Mouse (Mus musculus): ENCODE data around the gene Rgs11. TPM values are rescaled to one million over a fixed set of nuclear protein-coding genes. Genes with fewer than 3 reads are reported as not detected.

Rgs11 gene
- polyA plus RNA-seq, 1 experiment from 2014 or later: 24.3 TPM

- Histone ChIP-seq H3K4me2 (ENCODE audit: low read length) (no peak overlapping the region), H3K4me1 (ENCODE audit: control insufficient read depth, insufficient read depth, low read depth, low read length) (no peaks in the 10 kb centered on the region), H3K27me3 (replicated peaks; ENCODE audit: control insufficient read depth, insufficient read depth, low read length) (no peaks in the 10 kb centered on the region), H3K9me3 (ENCODE audit: control insufficient read depth, low read length) (no peaks in the 10 kb centered on the region), H3K27ac (ENCODE audit: low read depth, low read length) (no peak overlapping the region), H3K9ac (ENCODE audit: low read depth, low read length) (no peak overlapping the region), H3K4me3 (ENCODE audit: low read length) (no peak overlapping the region), H3K36me3 (ENCODE audit: control insufficient read depth, insufficient read depth, low read length) (no peaks in the 10 kb centered on the region)
- WGBS: 82% methylated on average over 11 of the region's 11 CpGs
- no peak for ATAC-seq
Observed at GRCm38 (mm10) chr17:26212681-26213080, 9.9 kb downstream of the Rgs11 start.

- WGBS: 76% methylated on average over 2 of the region's 2 CpGs
- no peaks in the 10 kb centered on the region for H3K4me1 ChIP-seq (ENCODE audit: control insufficient read depth, insufficient read depth, low read depth, low read length)
- no peaks in the 10 kb centered on the region for H3K9me3 ChIP-seq (ENCODE audit: control insufficient read depth, low read length)
- ATAC-seq: no peak
- H3K9ac ChIP-seq (ENCODE audit: low read depth, low read length): no peak overlapping the region
- H3K36me3 ChIP-seq (ENCODE audit: control insufficient read depth, insufficient read depth, low read length): peaks cover 5% of the 10 kb centered on the region; the same call in 1 of the 2 replicates
- no peak overlapping the region for H3K27ac ChIP-seq (ENCODE audit: low read depth, low read length)
- no peaks in the 10 kb centered on the region for H3K27me3 ChIP-seq (replicated peaks; ENCODE audit: control insufficient read depth, insufficient read depth, low read length)
- H3K4me3 ChIP-seq (ENCODE audit: low read length): no peak overlapping the region
- H3K4me2 ChIP-seq (ENCODE audit: low read length): no peak overlapping the region
Observed at GRCm38 (mm10) chr17:26221508-26221907, 18.8 kb downstream of the Rgs11 start.

- Histone ChIP-seq H3K27me3 (replicated peaks; ENCODE audit: control insufficient read depth, insufficient read depth, low read length) (no peaks in the 10 kb centered on the region), H3K4me1 (ENCODE audit: control insufficient read depth, insufficient read depth, low read depth, low read length) (no peaks in the 10 kb centered on the region), H3K9me3 (ENCODE audit: control insufficient read depth, low read length) (no peaks in the 10 kb centered on the region), H3K36me3 (ENCODE audit: control insufficient read depth, insufficient read depth, low read length) (no peaks in the 10 kb centered on the region), H3K4me2 (ENCODE audit: low read length) (no peak overlapping the region), H3K9ac (ENCODE audit: low read depth, low read length) (no peak overlapping the region), H3K4me3 (ENCODE audit: low read length) (no peak overlapping the region), H3K27ac (ENCODE audit: low read depth, low read length) (no peak overlapping the region)
- ATAC-seq: no peak
- 90% methylated on average over 12 of the region's 12 CpGs for WGBS
Observed at GRCm38 (mm10) chr17:26225150-26225549, 22.4 kb downstream of the Rgs11 start.

- H3K36me3 ChIP-seq (ENCODE audit: control insufficient read depth, insufficient read depth, low read length): no peaks in the 10 kb centered on the region
- 92% methylated on average over 5 of the region's 5 CpGs for WGBS
- no peak overlapping the region for H3K4me2 ChIP-seq (ENCODE audit: low read length)
- no peaks in the 10 kb centered on the region for H3K27me3 ChIP-seq (replicated peaks; ENCODE audit: control insufficient read depth, insufficient read depth, low read length)
- no peak overlapping the region for H3K9ac ChIP-seq (ENCODE audit: low read depth, low read length)
- H3K9me3 ChIP-seq (ENCODE audit: control insufficient read depth, low read length): no peaks in the 10 kb centered on the region
- no peak overlapping the region for H3K27ac ChIP-seq (ENCODE audit: low read depth, low read length)
- H3K4me3 ChIP-seq (ENCODE audit: low read length): no peak overlapping the region
- ATAC-seq: no peak
- H3K4me1 ChIP-seq (ENCODE audit: control insufficient read depth, insufficient read depth, low read depth, low read length): no peaks in the 10 kb centered on the region
Observed at GRCm38 (mm10) chr17:26229776-26230175, 27.0 kb downstream of the Rgs11 start.

GRCm38 (mm10) chr17:26231156-26231555 is 28.4 kb downstream of the Rgs11 start:
- no peaks in the 10 kb centered on the region for H3K36me3 ChIP-seq (ENCODE audit: control insufficient read depth, insufficient read depth, low read length)
- WGBS: 83% methylated on average over 5 of the region's 5 CpGs

GRCm38 (mm10) chr17:26232863-26233262 is 30.1 kb downstream of the Rgs11 start:
- Histone ChIP-seq H3K36me3 (ENCODE audit: control insufficient read depth, insufficient read depth, low read length) (no peaks in the 10 kb centered on the region), H3K4me2 (ENCODE audit: low read length) (no peak overlapping the region), H3K27ac (ENCODE audit: low read depth, low read length) (no peak overlapping the region), H3K9me3 (ENCODE audit: control insufficient read depth, low read length) (no peaks in the 10 kb centered on the region), H3K27me3 (replicated peaks; ENCODE audit: control insufficient read depth, insufficient read depth, low read length) (no peaks in the 10 kb centered on the region), H3K9ac (ENCODE audit: low read depth, low read length) (no peak overlapping the region), H3K4me1 (ENCODE audit: control insufficient read depth, insufficient read depth, low read depth, low read length) (no peaks in the 10 kb centered on the region), H3K4me3 (ENCODE audit: low read length) (no peak overlapping the region)
- ATAC-seq: no peak
- WGBS: 77% methylated on average over 8 of the region's 8 CpGs

More at GRCm38 (mm10) chr17:26231156-26231555, 28.4 kb downstream of the Rgs11 start:
- H3K9ac ChIP-seq (ENCODE audit: low read depth, low read length): no peak overlapping the region
- H3K9me3 ChIP-seq (ENCODE audit: control insufficient read depth, low read length): no peaks in the 10 kb centered on the region
- H3K4me1 ChIP-seq (ENCODE audit: control insufficient read depth, insufficient read depth, low read depth, low read length): no peaks in the 10 kb centered on the region
- no peak overlapping the region for H3K27ac ChIP-seq (ENCODE audit: low read depth, low read length)
- H3K27me3 ChIP-seq (replicated peaks; ENCODE audit: control insufficient read depth, insufficient read depth, low read length): no peaks in the 10 kb centered on the region
- no peak for ATAC-seq
- H3K4me2 ChIP-seq (ENCODE audit: low read length): no peak overlapping the region
- H3K4me3 ChIP-seq (ENCODE audit: low read length): no peak overlapping the region

GRCm38 (mm10) chr17:26234386-26234785 is 31.6 kb downstream of the Rgs11 start:
- Histone ChIP-seq H3K4me1 (ENCODE audit: control insufficient read depth, insufficient read depth, low read depth, low read length) (no peaks in the 10 kb centered on the region), H3K9ac (ENCODE audit: low read depth, low read length) (no peak overlapping the region), H3K4me3 (ENCODE audit: low read length) (no peak overlapping the region), H3K9me3 (ENCODE audit: control insufficient read depth, low read length) (no peaks in the 10 kb centered on the region), H3K27me3 (replicated peaks; ENCODE audit: control insufficient read depth, insufficient read depth, low read length) (no peaks in the 10 kb centered on the region), H3K36me3 (ENCODE audit: control insufficient read depth, insufficient read depth, low read length) (no peaks in the 10 kb centered on the region), H3K27ac (ENCODE audit: low read depth, low read length) (no peak overlapping the region), H3K4me2 (ENCODE audit: low read length) (no peak overlapping the region)
- ATAC-seq: no peak
- WGBS: 92% methylated on average over 8 of the region's 8 CpGs

- ATAC-seq: no peak
- Histone ChIP-seq H3K27ac (ENCODE audit: low read depth, low read length) (peak overlapping the region; percentile 39; the same call in 1 of the 2 replicates), H3K27me3 (replicated peaks; ENCODE audit: control insufficient read depth, insufficient read depth, low read length) (no peaks in the 10 kb centered on the region), H3K9me3 (ENCODE audit: control insufficient read depth, low read length) (no peaks in the 10 kb centered on the region), H3K4me2 (ENCODE audit: low read length) (no peak overlapping the region), H3K4me1 (ENCODE audit: control insufficient read depth, insufficient read depth, low read depth, low read length) (no peaks in the 10 kb centered on the region), H3K9ac (ENCODE audit: low read depth, low read length) (no peak overlapping the region), H3K36me3 (ENCODE audit: control insufficient read depth, insufficient read depth, low read length) (no peaks in the 10 kb centered on the region), H3K4me3 (ENCODE audit: low read length) (no peak overlapping the region)
- WGBS: 52% methylated on average over 13 of the region's 13 CpGs
Observed at GRCm38 (mm10) chr17:26235077-26235815, 32.5 kb downstream of the Rgs11 start.

- Histone ChIP-seq H3K27ac (ENCODE audit: low read depth, low read length) (no peak overlapping the region), H3K4me3 (ENCODE audit: low read length) (no peak overlapping the region), H3K4me2 (ENCODE audit: low read length) (no peak overlapping the region), H3K4me1 (ENCODE audit: control insufficient read depth, insufficient read depth, low read depth, low read length) (peaks cover 3% of the 10 kb centered on the region), H3K9me3 (ENCODE audit: control insufficient read depth, low read length) (no peaks in the 10 kb centered on the region), H3K9ac (ENCODE audit: low read depth, low read length) (no peak overlapping the region), H3K36me3 (ENCODE audit: control insufficient read depth, insufficient read depth, low read length) (no peaks in the 10 kb centered on the region), H3K27me3 (replicated peaks; ENCODE audit: control insufficient read depth, insufficient read depth, low read length) (no peaks in the 10 kb centered on the region)
- 89% methylated on average over 10 of the region's 10 CpGs for WGBS
- ATAC-seq: no peak
Observed at GRCm38 (mm10) chr17:26237667-26238066, 34.9 kb downstream of the Rgs11 start.

Data from hindbrain, embryonic 16.5 days (tissue).